Mouse (Mus musculus): ENCODE measurements around the gene Tenm3.

DNA sequence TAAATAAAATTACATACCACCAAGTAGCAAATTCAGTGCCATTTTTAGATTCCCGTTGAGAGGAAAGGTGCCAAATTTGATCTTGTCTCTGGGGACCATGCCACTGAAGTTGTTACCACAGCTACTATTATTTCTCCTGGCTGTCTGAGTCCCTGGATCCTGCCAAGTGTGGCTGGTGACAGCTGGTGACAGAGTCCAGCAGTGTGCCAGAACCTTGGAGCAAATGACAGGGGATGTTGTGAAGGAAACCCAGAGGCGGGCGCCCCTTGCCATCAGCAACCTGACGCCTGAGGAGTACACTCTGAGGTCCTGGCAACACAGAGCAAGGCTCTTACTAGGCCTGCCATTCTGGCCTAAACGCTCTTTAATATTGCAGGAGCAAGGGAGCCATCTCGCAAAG, 467.0 kb downstream of the Tenm3 start:
- TF ChIP-seq CTCF (IDR thresholded peaks at IDR 0.05; ENCODE audit: borderline replicate concordance, insufficient read depth, low read length) (no peak), POLR2A (IDR thresholded peaks at IDR 0.05; ENCODE audit: low read depth, low read length) (no peak)
